Mouse (Mus musculus): ENCODE results near the gene Svs1. TPM values are rescaled to one million over a fixed set of nuclear protein-coding genes. Genes with fewer than 3 reads are reported as not detected.
"Not testable (repeated sequence)": the region's sequence is repeated elsewhere in the genome, so short reads cannot be mapped to it uniquely, and the experiment has no call there.

The Svs1 gene
- polyA plus RNA-seq, 1 experiment from 2014 or later, result not detected

- TF ChIP-seq CTCF (IDR thresholded peaks at IDR 0.05; ENCODE audit: low read depth), result no peak
- H3K9me3 ChIP-seq (replicated peaks; ENCODE audit: low read length), result no peaks in the 10 kb centered on the region
Measured at GRCm38 (mm10) chr6:48956785-48957184, 29.9 kb upstream of the Svs1 start.

GRCm38 (mm10) chr6:48958053-48958452 is 28.6 kb upstream of the Svs1 start:
- DNase-seq (ENCODE audit: low spot score), result peak; percentile 67
- no peaks in the 10 kb centered on the region for H3K27me3 ChIP-seq (ENCODE audit: insufficient read depth, low read length)
- TF ChIP-seq CTCF (IDR thresholded peaks at IDR 0.05; ENCODE audit: low read depth), result peak; percentile 81

More at GRCm38 (mm10) chr6:48956785-48957184, 29.9 kb upstream of the Svs1 start:
- no peaks in the 10 kb centered on the region for H3K36me3 ChIP-seq (ENCODE audit: insufficient read depth, low read length)
- no peak for DNase-seq (ENCODE audit: low spot score)
- H3K27me3 ChIP-seq (ENCODE audit: insufficient read depth, low read length), result no peaks in the 10 kb centered on the region
- no peak overlapping the region for H3K4me2 ChIP-seq (ENCODE audit: low read length)
- H3K4me1 ChIP-seq (replicated peaks; ENCODE audit: insufficient read depth, low read length), result no peaks in the 10 kb centered on the region
- no peak for ATAC-seq (replicated peaks; ENCODE audit: low FRiP score, low read depth)
- no peak overlapping the region for H3K9ac ChIP-seq (ENCODE audit: low read depth, low read length)
- no peak overlapping the region for H3K27ac ChIP-seq
- 84% methylated on average over 4 of the region's 4 CpGs for WGBS
- H3K4me3 ChIP-seq (replicated peaks; ENCODE audit: low read depth, low read length), result no peak overlapping the region

GRCm38 (mm10) chr6:48959151-48959550 is 27.5 kb upstream of the Svs1 start:
- not testable (repeated sequence) for H3K4me1 ChIP-seq (replicated peaks; ENCODE audit: insufficient read depth, low read length); H3K9me3 ChIP-seq (replicated peaks; ENCODE audit: low read length); H3K4me2 ChIP-seq (ENCODE audit: low read length); ATAC-seq (replicated peaks; ENCODE audit: low FRiP score, low read depth); H3K27me3 ChIP-seq (ENCODE audit: insufficient read depth, low read length); H3K9ac ChIP-seq (ENCODE audit: low read depth, low read length); H3K4me3 ChIP-seq (replicated peaks; ENCODE audit: low read depth, low read length); H3K27ac ChIP-seq; H3K36me3 ChIP-seq (ENCODE audit: insufficient read depth, low read length)
- TF ChIP-seq CTCF (IDR thresholded peaks at IDR 0.05; ENCODE audit: low read depth), result peak; percentile 54
- 29% methylated on average over 7 of the region's 7 CpGs for WGBS
- DNase-seq (ENCODE audit: low spot score), result peak; percentile 12

More at GRCm38 (mm10) chr6:48958053-48958452, 28.6 kb upstream of the Svs1 start:
- Histone ChIP-seq H3K9ac (ENCODE audit: low read depth, low read length) (no peak overlapping the region), H3K4me3 (replicated peaks; ENCODE audit: low read depth, low read length) (no peak overlapping the region), H3K4me2 (ENCODE audit: low read length) (no peak overlapping the region), H3K27ac (no peak overlapping the region), H3K9me3 (replicated peaks; ENCODE audit: low read length) (no peaks in the 10 kb centered on the region), H3K4me1 (replicated peaks; ENCODE audit: insufficient read depth, low read length) (no peaks in the 10 kb centered on the region), H3K36me3 (ENCODE audit: insufficient read depth, low read length) (no peaks in the 10 kb centered on the region)
- WGBS, result 33% methylated on average over 1 of the region's 1 CpGs
- no peak for ATAC-seq (replicated peaks; ENCODE audit: low FRiP score, low read depth)

- DNase-seq (ENCODE audit: low spot score); ATAC-seq (replicated peaks; ENCODE audit: low FRiP score, low read depth); H3K36me3 ChIP-seq (ENCODE audit: insufficient read depth, low read length); H3K27me3 ChIP-seq (ENCODE audit: insufficient read depth, low read length); H3K4me1 ChIP-seq (replicated peaks; ENCODE audit: insufficient read depth, low read length); H3K4me2 ChIP-seq (ENCODE audit: low read length); H3K27ac ChIP-seq; H3K9me3 ChIP-seq (replicated peaks; ENCODE audit: low read length); H3K4me3 ChIP-seq (replicated peaks; ENCODE audit: low read depth, low read length); H3K9ac ChIP-seq (ENCODE audit: low read depth, low read length): not testable (repeated sequence)
- WGBS, result 87% methylated on average over 5 of the region's 5 CpGs
Measured at GRCm38 (mm10) chr6:48966696-48967095, 20.0 kb upstream of the Svs1 start.

GRCm38 (mm10) chr6:48967868-48968267 is 18.8 kb upstream of the Svs1 start:
- Histone ChIP-seq H3K9ac (ENCODE audit: low read depth, low read length) (no peak overlapping the region), H3K27ac (no peak overlapping the region), H3K36me3 (ENCODE audit: insufficient read depth, low read length) (no peaks in the 10 kb centered on the region), H3K4me1 (replicated peaks; ENCODE audit: insufficient read depth, low read length) (no peaks in the 10 kb centered on the region), H3K4me3 (replicated peaks; ENCODE audit: low read depth, low read length) (no peak overlapping the region), H3K4me2 (ENCODE audit: low read length) (no peak overlapping the region), H3K27me3 (ENCODE audit: insufficient read depth, low read length) (no peaks in the 10 kb centered on the region), H3K9me3 (replicated peaks; ENCODE audit: low read length) (no peaks in the 10 kb centered on the region)
- ATAC-seq (replicated peaks; ENCODE audit: low FRiP score, low read depth), result no peak
- no peak for DNase-seq (ENCODE audit: low spot score)
- TF ChIP-seq CTCF (IDR thresholded peaks at IDR 0.05; ENCODE audit: low read depth), result no peak

GRCm38 (mm10) chr6:48974663-48975062 is 12.0 kb upstream of the Svs1 start, which contains the start of gene Doxl2:
Gene Doxl2 (plus strand): TSS chr6:48974963.
- ATAC-seq (replicated peaks; ENCODE audit: low FRiP score, low read depth), result no peak
- Histone ChIP-seq H3K27ac (no peak within 1 kb of the TSS), H3K36me3 (ENCODE audit: insufficient read depth, low read length) (no peaks in the 10 kb centered on the region), H3K4me2 (ENCODE audit: low read length) (no peak within 1 kb of the TSS), H3K27me3 (ENCODE audit: insufficient read depth, low read length) (no peaks in the 10 kb centered on the region), H3K4me1 (replicated peaks; ENCODE audit: insufficient read depth, low read length) (no peaks in the 10 kb centered on the region), H3K9ac (ENCODE audit: low read depth, low read length) (no peak within 1 kb of the TSS), H3K9me3 (replicated peaks; ENCODE audit: low read length) (no peaks in the 10 kb centered on the region), H3K4me3 (replicated peaks; ENCODE audit: low read depth, low read length) (no peak within 1 kb of the TSS)
- TF ChIP-seq CTCF (IDR thresholded peaks at IDR 0.05; ENCODE audit: low read depth), result no peak
- WGBS, result 88% methylated on average over 2 of the region's 2 CpGs
- DNase-seq (ENCODE audit: low spot score), result no peak

- no peaks in the 10 kb centered on the region for H3K4me1 ChIP-seq (replicated peaks; ENCODE audit: insufficient read depth, low read length)
- no peak overlapping the region for H3K4me3 ChIP-seq (replicated peaks; ENCODE audit: low read depth, low read length)
- no peak overlapping the region for H3K4me2 ChIP-seq (ENCODE audit: low read length)
- H3K27me3 ChIP-seq (ENCODE audit: insufficient read depth, low read length), result no peaks in the 10 kb centered on the region
- no peak for TF ChIP-seq CTCF (IDR thresholded peaks at IDR 0.05; ENCODE audit: low read depth)
- no peak overlapping the region for H3K27ac ChIP-seq
- no peaks in the 10 kb centered on the region for H3K9me3 ChIP-seq (replicated peaks; ENCODE audit: low read length)
- H3K9ac ChIP-seq (ENCODE audit: low read depth, low read length), result no peak overlapping the region
- WGBS, result 62% methylated on average over 1 of the region's 1 CpGs
- DNase-seq (ENCODE audit: low spot score) (no peak), ATAC-seq (replicated peaks; ENCODE audit: low FRiP score, low read depth) (no peak)
- H3K36me3 ChIP-seq (ENCODE audit: insufficient read depth, low read length), result no peaks in the 10 kb centered on the region
Measured at GRCm38 (mm10) chr6:48979616-48980015, 7.0 kb upstream of the Svs1 start.

Data from kidney, postnatal 0 days (tissue).